Mouse (Mus musculus): ENCODE measurements around the gene Pcnx2. TPM values are rescaled to one million over a fixed set of nuclear protein-coding genes. Genes with fewer than 3 reads are reported as not detected.

Gene Pcnx2
- polyA plus RNA-seq (2017; shearing (Covaris generic)), result 0.88 TPM

DNA sequence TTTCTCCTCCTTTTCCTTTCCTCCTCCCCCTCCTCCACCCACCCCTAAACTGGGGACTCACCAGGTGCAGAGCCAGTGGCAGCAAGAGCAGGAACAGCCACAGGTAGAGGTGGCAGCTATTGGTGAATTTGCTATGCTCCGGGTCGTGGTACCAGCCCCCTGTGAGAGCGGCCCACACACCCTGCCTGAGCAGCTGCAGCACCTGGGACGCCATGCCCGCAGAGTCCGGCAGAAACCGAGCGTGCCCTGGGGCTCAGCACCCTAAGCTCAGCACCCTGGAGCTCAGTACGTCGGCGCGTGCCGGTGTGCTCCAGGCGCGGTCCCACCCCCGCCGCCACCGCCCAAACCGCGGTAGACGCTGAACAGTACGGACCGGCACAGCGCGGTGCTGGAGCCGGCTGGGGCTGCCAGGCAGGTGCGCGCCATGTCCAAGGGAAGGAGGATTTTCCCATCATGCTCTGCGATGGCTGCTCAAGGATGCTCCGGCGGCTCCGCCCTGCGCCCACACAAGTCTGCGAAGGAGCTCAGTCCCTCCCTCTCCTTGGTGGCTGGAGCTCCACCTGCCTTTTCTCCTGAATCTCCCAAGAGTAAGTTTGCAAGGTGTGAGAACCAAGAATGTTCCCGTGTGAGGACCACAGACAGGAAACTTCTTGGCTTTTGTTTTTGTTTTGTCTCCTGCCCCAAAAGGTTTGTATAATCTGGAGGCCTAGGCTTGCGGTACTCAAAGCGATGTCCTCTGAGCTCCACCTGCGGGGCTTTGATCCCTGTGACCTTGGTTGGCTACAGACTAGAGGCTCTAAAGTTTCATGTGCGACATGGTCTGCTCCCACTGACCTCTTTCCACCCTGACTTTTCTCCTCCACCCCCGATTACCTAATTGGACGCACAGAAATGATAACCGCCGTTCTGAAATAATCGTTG, at the start of gene Pcnx2:
TSS of gene Pcnx2 (minus strand) at position 450 of the 921 bp plus-strand sequence.

GRCm38 (mm10) chr8:125910365-125911228, 12.5 kb upstream of the Pcnx2 start, which contains the start of gene Map3k21:
TSS of gene Map3k21 (plus strand) at chr8:125910450.

GRCm38 (mm10) chr8:125729746-125730145, 168.4 kb downstream of the Pcnx2 start, which contains the start of gene Ntpcr:
TSS of gene Ntpcr (plus strand) at chr8:125729963.

Other genes with a start within 250 kb of the Pcnx2 start
- not detected for gene Map10, start 228.5 kb downstream of the Pcnx2 start, polyA plus RNA-seq (2017; shearing (Covaris generic))
- gene Ntpcr, start 168.4 kb downstream of the Pcnx2 start, polyA plus RNA-seq (2017; shearing (Covaris generic)), result 9.2 TPM
- gene Map3k21, start 12.1 kb upstream of the Pcnx2 start, polyA plus RNA-seq (2017; shearing (Covaris generic)), result not detected
- not detected for gene Kcnk1, start 96.9 kb upstream of the Pcnx2 start, polyA plus RNA-seq (2017; shearing (Covaris generic))

All from effector memory CD4-positive, alpha-beta T cell, adult 7 months (primary cell).